Mouse (Mus musculus) myocyte (in vitro differentiated cells): ENCODE results near the gene Rims1. TPM values are rescaled to one million over a fixed set of nuclear protein-coding genes. Genes with fewer than 3 reads are reported as not detected.

ENCODE experiments used
- H3K27me3 ChIP-seq: one replicate; pipeline ENCODE4 v1.6.1; 2011; ENCODE audit not compliant: control insufficient read depth, insufficient read depth, insufficient read length
- H3K36me3 ChIP-seq: one replicate; pipeline ENCODE4 v1.6.1; 2011; ENCODE audit not compliant: control insufficient read depth, insufficient read depth
- H3K4me2 ChIP-seq: one replicate; pipeline ENCODE4 v1.6.1; 2011; ENCODE audit warnings: low read depth, control low read depth
- H3K4me3 ChIP-seq: one replicate; pipeline ENCODE4 v1.5.1; 2011; ENCODE audit warnings: mild to moderate bottlenecking, control low read depth, moderate library complexity
- H3K79me2 ChIP-seq: one replicate; pipeline ENCODE4 v1.6.1; 2011; ENCODE audit not compliant: control insufficient read depth, insufficient read depth
- H3ac ChIP-seq: one replicate; pipeline ENCODE4 v1.6.1; 2011; ENCODE audit not compliant: control insufficient read depth, insufficient read length
- CEBPB ChIP-seq: IDR thresholded peaks from 2 replicates; pipeline ENCODE4 v1.6.1; 2011; ENCODE audit warnings: mild to moderate bottlenecking, moderate library complexity; ENCODE audit not compliant: poor library complexity, insufficient read depth, severe bottlenecking
- E2F4 ChIP-seq: IDR thresholded peaks from one replicate; pipeline ENCODE4 v1.6.1; 2011; ENCODE audit warnings: mild to moderate bottlenecking, control low read depth, moderate library complexity; ENCODE audit not compliant: insufficient read depth
- MAX ChIP-seq: IDR thresholded peaks from one replicate; pipeline ENCODE4 v1.6.1; 2011; ENCODE audit warnings: low read depth, mild to moderate bottlenecking, control low read depth
- MYOD1 ChIP-seq, 3 experiments: IDR thresholded peaks; one replicate each; pipeline ENCODE4 v1.6.1; 2011; ENCODE audit warnings: control low read depth in 2 of 3, low read depth in 2 of 3, mild to moderate bottlenecking in 2 of 3, moderate library complexity in 1 of 3; ENCODE audit not compliant: insufficient read length in 2 of 3, control insufficient read depth in 1 of 3
- MYOG ChIP-seq, 3 experiments: IDR thresholded peaks; one replicate each; pipeline ENCODE4 v1.6.1; 2011; ENCODE audit warnings: control low read depth in 2 of 3, low read depth in 2 of 3, mild to moderate bottlenecking in 2 of 3; ENCODE audit not compliant: insufficient read length in 2 of 3, control insufficient read depth in 1 of 3, insufficient read depth in 1 of 3
- POLR2A ChIP-seq: IDR thresholded peaks from one replicate; pipeline ENCODE4 v1.6.1; 2011; ENCODE audit warnings: low read depth, mild to moderate bottlenecking, control low read depth, moderate library complexity; ENCODE audit not compliant: insufficient read length
- POLR2AphosphoS2 ChIP-seq: IDR thresholded peaks from one replicate; pipeline ENCODE4 v1.6.1; 2011; ENCODE audit warnings: low read depth, control low read depth; ENCODE audit not compliant: insufficient read length
- REST ChIP-seq: IDR thresholded peaks from one replicate; pipeline ENCODE4 v1.6.1; 2011; ENCODE audit warnings: mild to moderate bottlenecking, control low read depth, moderate library complexity; ENCODE audit not compliant: insufficient read depth, insufficient read length
- SRF ChIP-seq: IDR thresholded peaks from one replicate; pipeline ENCODE4 v1.6.1; 2011; ENCODE audit warnings: low read depth; ENCODE audit not compliant: control insufficient read depth, insufficient read length
- TCF12 ChIP-seq: IDR thresholded peaks from one replicate; pipeline ENCODE4 v1.6.1; 2011; ENCODE audit warnings: mild to moderate bottlenecking, control low read depth; ENCODE audit not compliant: poor library complexity, insufficient read depth, severe bottlenecking
- TCF3 ChIP-seq: IDR thresholded peaks from one replicate; pipeline ENCODE4 v1.6.1; 2011; ENCODE audit warnings: low read depth, control low read depth; ENCODE audit not compliant: insufficient read length
- USF1 ChIP-seq: IDR thresholded peaks from one replicate; pipeline ENCODE4 v1.6.1; 2011; ENCODE audit warnings: low read depth, mild to moderate bottlenecking, control low read depth, moderate library complexity
- polyA plus RNA-seq: library from polyadenylated mRNA; unstranded; fragments of >200 nt; fragmentation: generic; extraction: Trizol; gene quantifications from one replicate; pipeline ENCODE4 v1.2.1, GENCODE M21; 2012; ENCODE audit warnings: missing spikeins

Gene Rims1
- polyA plus RNA-seq, 1 experiment: not detected

DNA sequence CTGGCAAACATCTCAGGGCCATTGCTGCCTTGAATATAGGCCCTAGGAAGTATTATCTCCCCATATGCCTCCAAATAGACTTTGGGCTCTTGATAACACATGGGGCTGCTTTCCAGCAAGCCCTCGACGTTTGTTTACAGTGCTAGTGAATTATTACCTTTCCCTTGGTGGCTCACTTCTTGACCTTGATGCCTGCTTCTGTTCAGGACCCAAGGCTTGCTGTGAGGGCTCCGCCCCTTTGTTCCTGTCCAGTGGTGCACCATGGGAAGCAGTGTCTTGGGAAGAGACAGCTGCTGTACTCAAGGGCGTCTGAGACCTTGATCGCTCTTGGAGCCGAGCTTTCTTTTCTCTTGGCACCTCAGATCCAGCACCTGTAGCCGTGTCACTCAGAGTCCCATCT is 267.7 kb downstream of the Rims1 start:
- Histone ChIP-seq H3K27me3 (no peaks in the 10 kb centered on the region), H3ac (no peak overlapping the region), H3K4me3 (no peak overlapping the region), H3K79me2 (no peaks in the 10 kb centered on the region), H3K4me2 (no peak overlapping the region), H3K36me3 (no peaks in the 10 kb centered on the region)
- no peak for TF ChIP-seq USF1
- no peak for TF ChIP-seq SRF
- no peak for TF ChIP-seq TCF12
- no peak for TF ChIP-seq TCF3

DNA sequence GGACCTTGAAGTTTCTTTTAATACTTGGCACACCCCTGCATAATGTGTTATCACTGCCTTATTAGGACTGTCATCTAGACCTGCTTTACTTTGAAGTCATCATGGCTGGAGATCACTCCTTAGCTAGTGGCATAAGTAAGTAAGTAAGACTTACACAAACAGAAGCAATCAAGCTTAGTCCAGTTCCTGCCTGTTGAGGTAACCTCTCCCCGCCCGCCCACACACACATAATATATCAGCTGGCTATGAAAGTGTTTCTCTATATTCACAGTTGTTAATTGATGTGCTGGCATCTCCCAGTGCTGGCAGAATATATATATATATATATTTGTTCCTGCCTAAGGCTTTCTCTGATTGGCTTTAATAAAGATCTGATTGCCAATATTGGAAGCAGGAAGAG is 269.0 kb downstream of the Rims1 start:
- H3K79me2 ChIP-seq: no peaks in the 10 kb centered on the region
- H3K4me3 ChIP-seq: no peak overlapping the region
- H3K36me3 ChIP-seq: no peaks in the 10 kb centered on the region
- H3ac ChIP-seq: no peak overlapping the region
- H3K27me3 ChIP-seq: no peaks in the 10 kb centered on the region
- no peak overlapping the region for H3K4me2 ChIP-seq
- TF ChIP-seq MYOD1 (IDR thresholded peaks at IDR 0.05; ENCODE audit: control insufficient read depth in 1 of 3, insufficient read length in 2 of 3, low read depth in 2 of 3) (no peak), TCF3 (no peak), POLR2A (no peak), E2F4 (no peak), REST (no peak), CEBPB (no peak), TCF12 (no peak)

GRCm38 (mm10) chr1:22535049-22535448 is 270.7 kb downstream of the Rims1 start:
- Histone ChIP-seq H3K36me3 (no peaks in the 10 kb centered on the region), H3K27me3 (no peaks in the 10 kb centered on the region), H3K4me3 (no peak overlapping the region), H3ac (no peak overlapping the region), H3K79me2 (no peaks in the 10 kb centered on the region), H3K4me2 (no peak overlapping the region)
- no peak for TF ChIP-seq E2F4
- TF ChIP-seq TCF3: no peak
- no peak for TF ChIP-seq MYOG (IDR thresholded peaks at IDR 0.05; ENCODE audit: control insufficient read depth in 1 of 3, insufficient read depth in 1 of 3, insufficient read length in 2 of 3, low read depth in 2 of 3)
- TF ChIP-seq POLR2AphosphoS2: no peak
- no peak for TF ChIP-seq MYOD1 (IDR thresholded peaks at IDR 0.05; ENCODE audit: control insufficient read depth in 1 of 3, insufficient read length in 2 of 3, low read depth in 2 of 3)
- TF ChIP-seq REST: no peak
- TF ChIP-seq CEBPB: no peak
- TF ChIP-seq MAX: no peak
- TF ChIP-seq USF1: no peak
- no peak for TF ChIP-seq POLR2A

- Histone ChIP-seq H3K36me3 (no peaks in the 10 kb centered on the region), H3K4me2 (no peak overlapping the region), H3K4me3 (no peak overlapping the region), H3ac (no peak overlapping the region), H3K79me2 (no peaks in the 10 kb centered on the region), H3K27me3 (no peaks in the 10 kb centered on the region)
- TF ChIP-seq E2F4: no peak
- TF ChIP-seq POLR2AphosphoS2: no peak
- no peak for TF ChIP-seq CEBPB
- TF ChIP-seq MYOG (IDR thresholded peaks at IDR 0.05; ENCODE audit: control insufficient read depth in 1 of 3, insufficient read depth in 1 of 3, insufficient read length in 2 of 3, low read depth in 2 of 3): no peak
Observed at GRCm38 (mm10) chr1:22533146-22534096, 272.4 kb downstream of the Rims1 start.

DNA sequence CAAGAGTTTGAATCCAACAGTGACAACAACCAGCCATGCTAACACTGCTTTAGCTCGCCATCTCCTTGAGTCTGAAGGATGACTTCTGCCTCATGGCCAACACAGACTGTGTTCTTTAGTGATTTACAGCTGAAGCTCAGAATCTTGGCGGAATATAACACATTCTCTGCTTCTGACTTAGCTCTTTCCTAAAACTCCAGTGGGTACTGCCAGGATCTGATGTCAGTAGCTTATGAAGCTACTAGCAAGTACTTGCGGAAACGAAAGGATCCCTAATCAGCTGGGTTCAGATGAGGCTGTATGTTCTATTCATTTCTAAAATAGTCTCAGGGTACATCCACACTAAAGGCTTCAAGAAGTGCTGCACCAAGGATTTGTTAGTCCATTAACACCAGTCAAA is 290.7 kb downstream of the Rims1 start:
- Histone ChIP-seq H3K27me3 (no peaks in the 10 kb centered on the region), H3K36me3 (no peaks in the 10 kb centered on the region), H3ac (no peak overlapping the region), H3K4me3 (no peak overlapping the region), H3K4me2 (no peak overlapping the region), H3K79me2 (no peaks in the 10 kb centered on the region)
- TF ChIP-seq CEBPB (no peak), POLR2A (no peak), MAX (no peak), USF1 (no peak)
